Mouse (Mus musculus): ENCODE measurements around the gene Tnfsfm13. TPM values are rescaled to one million over a fixed set of nuclear protein-coding genes. Genes with fewer than 3 reads are reported as not detected.

Tnfsfm13 gene
- total and polyA plus RNA-seq, 3 experiments = 0.08 TPM; not detected in 2

- Histone ChIP-seq H3K4me3 (replicated peaks in 1 of 3; ENCODE audit: low read depth in 2 of 3, low read length in 2 of 3, poor library complexity in 1 of 3) (no peak overlapping the region), H3K27ac (ENCODE audit: insufficient read depth, low read depth) (no peak overlapping the region), H3K4me2 (ENCODE audit: insufficient read depth, low read depth, poor library complexity, severe bottlenecking) (no peak overlapping the region), H3K36me3 (replicated peaks in 1 of 2; ENCODE audit: control insufficient read depth in 1 of 2, insufficient read depth in 1 of 2, low read length in 1 of 2) (no peaks in the 10 kb centered on the region), H3K27me3 (replicated peaks) (peaks cover 1% of the 10 kb centered on the region), H3K4me1 (ENCODE audit: control insufficient read depth in 1 of 2, insufficient read depth in 2 of 2) (peaks cover 0 to 12% of the 10 kb centered on the region in 2 experiments; a peak in 1 of 4 replicates), H3K79me2 (replicated peaks; ENCODE audit: control insufficient read depth, extremely low read depth, insufficient read depth, poor library complexity, severe bottlenecking) (no peaks in the 10 kb centered on the region), H3K9ac (ENCODE audit: insufficient read depth, low read depth) (no peak overlapping the region), H3K9me3 (replicated peaks; ENCODE audit: low read length) (no peaks in the 10 kb centered on the region)
- in situ Hi-C loops (cut with MboI; ENCODE audit: low pct_ligation_motif_present, low pct_unique_long_range_greater_than_20kb, low sequenced_read_pairs) = no loop called here
- dilution Hi-C loops (cut with MboI; ENCODE audit: extremely low pct_ligation_motif_present, extremely low pct_unique_long_range_greater_than_20kb, low sequenced_read_pairs) = no loop called here
- no peak for DNase-seq (ENCODE audit: extremely low read depth)
- TF ChIP-seq JUND (conservative IDR thresholded peaks at IDR 0.05; ENCODE audit: low read depth, low read length) = no peak
- TF ChIP-seq ELF1 (IDR thresholded peaks at IDR 0.05; ENCODE audit: low read depth, low read length) = no peak
- no peak for TF ChIP-seq PAX5 (IDR thresholded peaks at IDR 0.05; ENCODE audit: low read length)
- no peak for TF ChIP-seq CHD1 (IDR thresholded peaks at IDR 0.05; ENCODE audit: low read depth, low read length)
Observed at GRCm38 (mm10) chr11:69707873-69708381, 12.0 kb upstream of the Tnfsfm13 start.

- Histone ChIP-seq H3K9me3 (replicated peaks; ENCODE audit: low read length) (no peaks in the 10 kb centered on the region), H3K4me1 (ENCODE audit: control insufficient read depth in 1 of 2, insufficient read depth in 2 of 2) (peaks cover 0 to 12% of the 10 kb centered on the region in 2 experiments; a peak in 1 of 4 replicates), H3K27ac (ENCODE audit: insufficient read depth, low read depth) (no peak overlapping the region), H3K36me3 (replicated peaks in 1 of 2; ENCODE audit: control insufficient read depth in 1 of 2, insufficient read depth in 1 of 2, low read length in 1 of 2) (no peaks in the 10 kb centered on the region), H3K4me3 (replicated peaks in 1 of 3; ENCODE audit: low read depth in 2 of 3, low read length in 2 of 3, poor library complexity in 1 of 3) (no peak overlapping the region), H3K79me2 (replicated peaks; ENCODE audit: control insufficient read depth, extremely low read depth, insufficient read depth, poor library complexity, severe bottlenecking) (no peaks in the 10 kb centered on the region), H3K27me3 (replicated peaks) (peaks cover 1% of the 10 kb centered on the region), H3K4me2 (ENCODE audit: insufficient read depth, low read depth, poor library complexity, severe bottlenecking) (no peak overlapping the region), H3K9ac (ENCODE audit: insufficient read depth, low read depth) (no peak overlapping the region)
- dilution Hi-C loops (cut with MboI; ENCODE audit: extremely low pct_ligation_motif_present, extremely low pct_unique_long_range_greater_than_20kb, low sequenced_read_pairs) (no loop called here), in situ Hi-C loops (cut with MboI; ENCODE audit: low pct_ligation_motif_present, low pct_unique_long_range_greater_than_20kb, low sequenced_read_pairs) (no loop called here)
- no peak for DNase-seq (ENCODE audit: extremely low read depth)
- TF ChIP-seq NRF1 (IDR thresholded peaks at IDR 0.05; ENCODE audit: low read depth, low read length) = no peak
- no peak for TF ChIP-seq USF2 (conservative IDR thresholded peaks at IDR 0.05; ENCODE audit: low read depth, low read length)
- TF ChIP-seq RCOR1 (conservative IDR thresholded peaks at IDR 0.05; ENCODE audit: low read depth, low read length) = no peak
- TF ChIP-seq PAX5 (IDR thresholded peaks at IDR 0.05; ENCODE audit: low read length) = no peak
- TF ChIP-seq MAZ (IDR thresholded peaks at IDR 0.05; ENCODE audit: low read depth, low read length) = no peak
- TF ChIP-seq GABPA (IDR thresholded peaks at IDR 0.05; ENCODE audit: insufficient replicate concordance, low read depth, low read length) = no peak
- TF ChIP-seq RAD21 (IDR thresholded peaks at IDR 0.05; ENCODE audit: low read depth, low read length) = no peak
- TF ChIP-seq E2F4 (IDR thresholded peaks at IDR 0.05; ENCODE audit: insufficient replicate concordance, low read depth, low read length) = no peak
- TF ChIP-seq POLR2AphosphoS2 (IDR thresholded peaks at IDR 0.05; ENCODE audit: low read depth, low read length) = no peak
- TF ChIP-seq SIN3A (IDR thresholded peaks at IDR 0.05; ENCODE audit: low read length) = no peak
- TF ChIP-seq JUN (IDR thresholded peaks at IDR 0.05; ENCODE audit: insufficient read depth, low read depth, low read length) = no peak
- TF ChIP-seq CTCF (conservative IDR thresholded peaks at IDR 0.05 in 1 of 2, IDR thresholded peaks at IDR 0.05 in 1 of 2; ENCODE audit: low read depth in 2 of 2, low read length in 2 of 2) = no peak
- no peak for TF ChIP-seq ETS1 (conservative IDR thresholded peaks at IDR 0.05; ENCODE audit: low read depth, low read length)
Observed at GRCm38 (mm10) chr11:69707480-69707847, 11.6 kb upstream of the Tnfsfm13 start.

All from CH12.LX (cell line).